Mouse (Mus musculus): ENCODE measurements at regions not wholly inside any gene's neighbourhood (a gene's known extent, or its start where the extent isn't known, plus 50 kb on each side); places are given as distances from the start of the nearest gene placed in this dataset.

GRCm38 (mm10) chr2:11113191-11113590 is 58.7 kb upstream of the Prkcq start:
- Histone ChIP-seq H3K79me2 (ENCODE audit: control insufficient read depth, insufficient read depth) (no peaks in the 10 kb centered on the region), H3K4me3 (ENCODE audit: insufficient read depth, poor library complexity, severe bottlenecking) (no peak overlapping the region), H3K79me3 (ENCODE audit: low read depth) (no peaks in the 10 kb centered on the region), H3K27me3 (ENCODE audit: control insufficient read depth, insufficient read depth, insufficient read length) (peaks cover 10% of the 10 kb centered on the region), H3K36me3 (ENCODE audit: control insufficient read depth, insufficient read depth) (no peaks in the 10 kb centered on the region), H3ac (ENCODE audit: control insufficient read depth, insufficient read length, low read depth) (no peak overlapping the region)
- TF ChIP-seq USF1 (IDR thresholded peaks at IDR 0.05; ENCODE audit: low read depth) (no peak), CTCF (IDR thresholded peaks at IDR 0.05; ENCODE audit: control insufficient read depth, insufficient read depth, insufficient read length) (no peak), FOSL1 (IDR thresholded peaks at IDR 0.05; ENCODE audit: insufficient read depth, low read length, poor library complexity, severe bottlenecking) (no peak), CEBPB (IDR thresholded peaks at IDR 0.05; ENCODE audit: low read depth) (no peak), MAX (IDR thresholded peaks at IDR 0.05) (no peak), MYOG (IDR thresholded peaks at IDR 0.05; ENCODE audit: control insufficient read depth, extremely low read depth, insufficient read length) (no peak), MYOD1 (IDR thresholded peaks at IDR 0.05; ENCODE audit: control insufficient read depth, insufficient read length, low read depth) (no peak)

- no peak overlapping the region for H3K4me3 ChIP-seq (ENCODE audit: insufficient read depth, poor library complexity, severe bottlenecking)
- TF ChIP-seq USF1 (IDR thresholded peaks at IDR 0.05; ENCODE audit: low read depth) (no peak), MYOD1 (IDR thresholded peaks at IDR 0.05; ENCODE audit: control insufficient read depth, insufficient read length, low read depth) (no peak), FOSL1 (IDR thresholded peaks at IDR 0.05; ENCODE audit: insufficient read depth, low read length, poor library complexity, severe bottlenecking) (no peak), CTCF (IDR thresholded peaks at IDR 0.05; ENCODE audit: control insufficient read depth, insufficient read depth, insufficient read length) (no peak), MAX (IDR thresholded peaks at IDR 0.05) (no peak), CEBPB (IDR thresholded peaks at IDR 0.05; ENCODE audit: low read depth) (no peak), MYOG (IDR thresholded peaks at IDR 0.05; ENCODE audit: control insufficient read depth, extremely low read depth, insufficient read length) (no peak)
- H3K79me2 ChIP-seq (ENCODE audit: control insufficient read depth, insufficient read depth), result no peaks in the 10 kb centered on the region
- H3K36me3 ChIP-seq (ENCODE audit: control insufficient read depth, insufficient read depth), result no peaks in the 10 kb centered on the region
- peaks cover 10% of the 10 kb centered on the region for H3K27me3 ChIP-seq (ENCODE audit: control insufficient read depth, insufficient read depth, insufficient read length)
- H3K79me3 ChIP-seq (ENCODE audit: low read depth), result no peaks in the 10 kb centered on the region
- no peak overlapping the region for H3ac ChIP-seq (ENCODE audit: control insufficient read depth, insufficient read length, low read depth)
Measured at GRCm38 (mm10) chr2:11118625-11119024, 53.3 kb upstream of the Prkcq start.

- H3K79me2 ChIP-seq (ENCODE audit: control insufficient read depth, insufficient read depth), result no peaks in the 10 kb centered on the region
- no peaks in the 10 kb centered on the region for H3K79me3 ChIP-seq (ENCODE audit: low read depth)
- no peak for TF ChIP-seq MYOG (IDR thresholded peaks at IDR 0.05; ENCODE audit: control insufficient read depth, extremely low read depth, insufficient read length)
- TF ChIP-seq MYOD1 (IDR thresholded peaks at IDR 0.05; ENCODE audit: control insufficient read depth, insufficient read length, low read depth), result no peak
- H3K27me3 ChIP-seq (ENCODE audit: control insufficient read depth, insufficient read depth, insufficient read length), result peaks cover 8% of the 10 kb centered on the region
- H3K36me3 ChIP-seq (ENCODE audit: control insufficient read depth, insufficient read depth), result no peaks in the 10 kb centered on the region
- no peak overlapping the region for H3K4me3 ChIP-seq (ENCODE audit: insufficient read depth, poor library complexity, severe bottlenecking)
- no peak overlapping the region for H3ac ChIP-seq (ENCODE audit: control insufficient read depth, insufficient read length, low read depth)
Measured at GRCm38 (mm10) chr2:11119301-11119700, 52.6 kb upstream of the Prkcq start.

Data from C2C12 (cell line).